Mouse (Mus musculus): ENCODE results near the gene Angel2. TPM values are rescaled to one million over a fixed set of nuclear protein-coding genes. Genes with fewer than 3 reads are reported as not detected.

The Angel2 gene
- polyA plus RNA-seq, 1 experiment from 2014 or later: 51.1 TPM

- H3K4me3 ChIP-seq (ENCODE audit: low read length): no peak overlapping the region
- 79% methylated on average over 1 of the region's 1 CpGs for WGBS
- no peak overlapping the region for H3K27ac ChIP-seq (ENCODE audit: low read depth, low read length)
- ATAC-seq (ENCODE audit: low FRiP score, low TSS enrichment): no peak
- H3K36me3 ChIP-seq (ENCODE audit: control insufficient read depth, insufficient read depth, low read length): peaks cover under 1% of the 10 kb centered on the region; the same call in 1 of the 2 replicates
- no peak overlapping the region for H3K9ac ChIP-seq (ENCODE audit: low read depth, low read length)
- peaks cover 10% of the 10 kb centered on the region for H3K4me1 ChIP-seq (ENCODE audit: control insufficient read depth, insufficient read depth, low read length)
- no peak overlapping the region for H3K4me2 ChIP-seq (replicated peaks; ENCODE audit: low read depth, low read length)
- no peaks in the 10 kb centered on the region for H3K27me3 ChIP-seq (ENCODE audit: control insufficient read depth, insufficient read depth, low read length)
- H3K9me3 ChIP-seq (ENCODE audit: control insufficient read depth, low read length): no peaks in the 10 kb centered on the region
Measured at GRCm38 (mm10) chr1:190980470-190980869, 55.6 kb downstream of the Angel2 start.

- H3K27ac ChIP-seq (ENCODE audit: low read depth, low read length): no peak overlapping the region
- no peaks in the 10 kb centered on the region for H3K9me3 ChIP-seq (ENCODE audit: control insufficient read depth, low read length)
- peaks cover 10% of the 10 kb centered on the region for H3K4me1 ChIP-seq (ENCODE audit: control insufficient read depth, insufficient read depth, low read length)
- 77% methylated on average over 4 of the region's 4 CpGs for WGBS
- no peak for ATAC-seq (ENCODE audit: low FRiP score, low TSS enrichment)
- H3K4me3 ChIP-seq (ENCODE audit: low read length): no peak overlapping the region
- no peak overlapping the region for H3K9ac ChIP-seq (ENCODE audit: low read depth, low read length)
- H3K36me3 ChIP-seq (ENCODE audit: control insufficient read depth, insufficient read depth, low read length): no peaks in the 10 kb centered on the region
- H3K4me2 ChIP-seq (replicated peaks; ENCODE audit: low read depth, low read length): no peak overlapping the region
- no peaks in the 10 kb centered on the region for H3K27me3 ChIP-seq (ENCODE audit: control insufficient read depth, insufficient read depth, low read length)
Measured at GRCm38 (mm10) chr1:190981412-190981811, 56.5 kb downstream of the Angel2 start.

GRCm38 (mm10) chr1:190989437-190990082 is 64.6 kb downstream of the Angel2 start:
- 77% methylated on average over 9 of the region's 9 CpGs for WGBS

GRCm38 (mm10) chr1:190995548-190995947 is 70.6 kb downstream of the Angel2 start:
- Histone ChIP-seq H3K36me3 (ENCODE audit: control insufficient read depth, insufficient read depth, low read length) (no peaks in the 10 kb centered on the region), H3K4me2 (replicated peaks; ENCODE audit: low read depth, low read length) (no peak overlapping the region), H3K27ac (ENCODE audit: low read depth, low read length) (no peak overlapping the region), H3K9me3 (ENCODE audit: control insufficient read depth, low read length) (no peaks in the 10 kb centered on the region), H3K27me3 (ENCODE audit: control insufficient read depth, insufficient read depth, low read length) (no peaks in the 10 kb centered on the region; the same call in 1 of the 2 replicates), H3K9ac (ENCODE audit: low read depth, low read length) (no peak overlapping the region), H3K4me1 (ENCODE audit: control insufficient read depth, insufficient read depth, low read length) (no peaks in the 10 kb centered on the region), H3K4me3 (ENCODE audit: low read length) (no peak overlapping the region)
- 35% methylated on average over 7 of the region's 7 CpGs for WGBS
- ATAC-seq (ENCODE audit: low FRiP score, low TSS enrichment): peak; percentile 80

More at GRCm38 (mm10) chr1:190989437-190990082, 64.6 kb downstream of the Angel2 start:
- H3K9ac ChIP-seq (ENCODE audit: low read depth, low read length): no peak overlapping the region
- no peaks in the 10 kb centered on the region for H3K27me3 ChIP-seq (ENCODE audit: control insufficient read depth, insufficient read depth, low read length)
- no peak overlapping the region for H3K4me3 ChIP-seq (ENCODE audit: low read length)
- H3K27ac ChIP-seq (ENCODE audit: low read depth, low read length): no peak overlapping the region
- no peaks in the 10 kb centered on the region for H3K36me3 ChIP-seq (ENCODE audit: control insufficient read depth, insufficient read depth, low read length)
- no peak overlapping the region for H3K4me2 ChIP-seq (replicated peaks; ENCODE audit: low read depth, low read length)
- no peaks in the 10 kb centered on the region for H3K4me1 ChIP-seq (ENCODE audit: control insufficient read depth, insufficient read depth, low read length)
- H3K9me3 ChIP-seq (ENCODE audit: control insufficient read depth, low read length): no peaks in the 10 kb centered on the region
- ATAC-seq (ENCODE audit: low FRiP score, low TSS enrichment): no peak

- Histone ChIP-seq H3K4me3 (ENCODE audit: low read length) (no peak overlapping the region), H3K9ac (ENCODE audit: low read depth, low read length) (no peak overlapping the region), H3K4me1 (ENCODE audit: control insufficient read depth, insufficient read depth, low read length) (no peaks in the 10 kb centered on the region), H3K27me3 (ENCODE audit: control insufficient read depth, insufficient read depth, low read length) (no peaks in the 10 kb centered on the region; the same call in 1 of the 2 replicates), H3K4me2 (replicated peaks; ENCODE audit: low read depth, low read length) (no peak overlapping the region), H3K9me3 (ENCODE audit: control insufficient read depth, low read length) (no peaks in the 10 kb centered on the region), H3K36me3 (ENCODE audit: control insufficient read depth, insufficient read depth, low read length) (no peaks in the 10 kb centered on the region), H3K27ac (ENCODE audit: low read depth, low read length) (no peak overlapping the region)
- ATAC-seq (ENCODE audit: low FRiP score, low TSS enrichment): no peak
- 62% methylated on average over 6 of the region's 6 CpGs for WGBS
Measured at GRCm38 (mm10) chr1:190996346-190996877, 71.5 kb downstream of the Angel2 start.

Other genes starting within 250 kb of the Angel2 start
- 6.7 and 13.6 TPM in 2 replicates for gene Rps6kc1, start 13.3 kb upstream of the Angel2 start, polyA plus RNA-seq (2014; fragmentation: Nextera tagmentation; extraction: Ambion mirVana)
- 20.3 and 41.4 TPM in 2 replicates for gene Vash2, start 54.2 kb downstream of the Angel2 start, polyA plus RNA-seq (2014; fragmentation: Nextera tagmentation; extraction: Ambion mirVana)
- 6.8 and 8.5 TPM in 2 replicates for gene Flvcr1, start 101.0 kb downstream of the Angel2 start, polyA plus RNA-seq (2014; fragmentation: Nextera tagmentation; extraction: Ambion mirVana)
- gene Spata45, start 111.5 kb downstream of the Angel2 start, polyA plus RNA-seq (2014; fragmentation: Nextera tagmentation; extraction: Ambion mirVana): not detected in 2 replicates
- gene Tatdn3, start 137.8 kb downstream of the Angel2 start, polyA plus RNA-seq (2014; fragmentation: Nextera tagmentation; extraction: Ambion mirVana): 12.6 and 13.2 TPM in 2 replicates
- 10.4 and 23.3 TPM in 2 replicates for gene Nsl1, start 137.9 kb downstream of the Angel2 start, polyA plus RNA-seq (2014; fragmentation: Nextera tagmentation; extraction: Ambion mirVana)
- gene Batf3, start 172.7 kb downstream of the Angel2 start, polyA plus RNA-seq (2014; fragmentation: Nextera tagmentation; extraction: Ambion mirVana): 12.4 and 18.0 TPM in 2 replicates
- not detected in 2 replicates for gene Fam71a, start 239.7 kb downstream of the Angel2 start, polyA plus RNA-seq (2014; fragmentation: Nextera tagmentation; extraction: Ambion mirVana)

All from kidney, embryonic 14.5 days (tissue).